Mouse (Mus musculus) testis, postnatal 10 days (tissue): Measurements from ENCODE around the gene Lepr.
"Not testable (repeated sequence)": the region's sequence is repeated elsewhere in the genome, so short reads cannot be mapped to it uniquely, and the experiment has no call there.

ENCODE experiments used
- DNase-seq: peaks from one replicate; pipeline ENCODE4 v3.0.0; 2021; ENCODE audit warnings: low spot score

Gene Lepr

GRCm38 (mm10) chr4:101718991-101719580 lies 1.9 kb downstream of the Lepr start:
- no peak for DNase-seq

- DNase-seq, result no peak
Observed at GRCm38 (mm10) chr4:101721705-101722104, 4.5 kb downstream of the Lepr start.

GRCm38 (mm10) chr4:101741973-101742372 lies 24.8 kb downstream of the Lepr start:
- no peak for DNase-seq

DNA sequence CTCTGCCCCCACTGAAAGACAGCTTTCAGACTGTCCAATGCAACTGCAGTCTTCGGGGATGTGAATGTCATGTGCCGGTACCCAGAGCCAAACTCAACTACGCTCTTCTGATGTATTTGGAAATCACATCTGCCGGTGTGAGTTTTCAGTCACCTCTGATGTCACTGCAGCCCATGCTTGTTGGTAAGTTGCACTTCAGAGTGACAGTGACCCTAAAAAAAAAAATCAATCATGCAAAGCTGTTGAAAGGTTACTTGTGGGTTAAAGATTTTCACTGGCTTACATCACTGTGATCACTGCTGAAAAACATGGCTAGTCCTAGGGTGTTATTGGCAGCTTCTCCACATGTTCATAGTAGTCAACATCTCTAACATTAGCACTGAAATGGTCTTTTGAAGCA lies 28.3 kb downstream of the Lepr start:
- DNase-seq, result no peak

GRCm38 (mm10) chr4:101760490-101760889 lies 43.3 kb downstream of the Lepr start:
- DNase-seq, result no peak

GRCm38 (mm10) chr4:101843923-101844322 lies 126.7 kb downstream of the Lepr start, which contains the start of gene B020004J07Rik:
Gene B020004J07Rik (minus strand): TSS chr4:101844023.
- DNase-seq, result not testable (repeated sequence)

GRCm38 (mm10) chr4:101850908-101851307 lies 133.7 kb downstream of the Lepr start:
- no peak for DNase-seq

- DNase-seq, result no peak
Observed at GRCm38 (mm10) chr4:101860873-101861272, 143.7 kb downstream of the Lepr start.

- DNase-seq, result no peak
Observed at GRCm38 (mm10) chr4:101862289-101862688, 145.1 kb downstream of the Lepr start.
